Mouse (Mus musculus): Measurements from ENCODE around the gene Pcca.

Gene Pcca

DNA sequence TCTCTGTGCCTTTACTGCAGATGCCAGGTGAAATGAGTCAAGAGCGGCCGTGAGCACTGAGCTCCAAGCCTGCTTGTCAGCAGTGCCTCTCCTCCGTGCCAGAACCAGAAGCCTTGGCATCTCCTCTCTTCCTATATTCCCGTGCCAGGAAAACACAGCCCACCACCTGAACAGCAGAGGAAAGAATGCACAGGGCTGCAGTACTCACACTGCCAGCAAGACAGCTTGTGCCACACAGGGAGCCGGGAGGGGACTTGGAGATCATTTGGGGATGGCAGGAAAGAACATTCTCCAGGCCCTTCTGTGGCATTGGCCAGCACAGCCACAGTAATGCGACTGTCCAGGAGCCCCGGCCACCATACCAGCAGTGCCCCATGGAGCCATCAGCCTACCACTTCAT is 351.8 kb downstream of the Pcca start:
- no peak for DNase-seq (ENCODE audit: low spot score in 2 of 2)

DNA sequence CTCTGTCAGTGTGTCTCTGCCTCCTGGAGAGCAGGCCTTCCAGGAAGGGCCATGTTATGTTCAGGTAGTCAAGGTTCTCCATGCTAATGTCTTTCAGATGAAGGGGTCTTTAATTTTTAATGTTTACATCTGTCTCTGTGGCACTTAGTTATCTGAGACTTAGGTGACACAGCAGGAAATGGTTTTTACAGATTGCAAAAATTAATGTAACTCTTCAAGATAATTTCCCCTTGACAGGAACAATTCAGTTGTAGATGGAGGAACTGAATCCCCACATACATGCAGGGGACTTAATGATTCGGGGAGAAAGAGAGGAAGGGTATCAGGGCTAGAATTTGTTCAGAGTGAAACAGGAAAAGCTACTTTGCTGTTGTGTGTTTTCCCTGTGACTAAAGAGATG is 353.2 kb downstream of the Pcca start:
- no peak for DNase-seq (ENCODE audit: low spot score in 2 of 2)

DNA sequence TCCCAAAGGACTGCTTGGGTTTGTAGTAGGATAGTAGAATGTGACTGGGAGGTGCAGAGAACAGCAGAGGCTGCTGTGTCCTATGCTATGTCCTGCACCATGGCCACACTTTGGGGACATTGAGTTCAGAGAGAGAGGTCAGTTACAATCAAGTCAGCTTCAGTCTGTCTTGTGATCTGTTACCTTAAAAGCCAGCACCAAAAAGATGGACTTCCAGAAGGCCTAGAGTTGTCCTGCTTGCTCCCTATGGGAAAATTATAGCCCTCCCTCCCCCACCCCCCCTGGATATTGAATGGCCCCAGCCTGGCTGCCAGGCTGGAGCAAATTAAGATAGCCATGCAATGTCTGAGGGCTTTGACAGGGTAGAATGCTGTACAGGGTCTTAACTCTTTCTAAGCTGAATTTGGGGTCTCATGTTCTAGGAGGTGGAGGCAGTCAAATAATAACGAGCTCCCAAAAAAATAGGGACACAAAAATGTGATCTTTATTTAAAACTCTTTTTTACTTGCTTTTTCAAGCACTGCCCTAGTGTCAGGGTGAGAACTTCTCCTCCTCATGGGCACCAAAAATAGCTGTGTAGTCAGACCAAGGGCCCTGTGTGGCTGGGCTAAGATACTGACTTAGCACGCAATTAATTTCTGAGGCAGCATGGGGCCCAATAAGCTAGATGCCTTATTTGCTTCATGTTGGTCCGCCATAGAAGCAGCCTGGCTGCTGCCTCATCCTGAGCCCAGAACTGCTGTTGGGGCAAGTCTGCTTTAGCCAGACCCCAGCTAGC is 353.8 kb downstream of the Pcca start:
- DNase-seq (ENCODE audit: low spot score in 2 of 2) = no peak

DNA sequence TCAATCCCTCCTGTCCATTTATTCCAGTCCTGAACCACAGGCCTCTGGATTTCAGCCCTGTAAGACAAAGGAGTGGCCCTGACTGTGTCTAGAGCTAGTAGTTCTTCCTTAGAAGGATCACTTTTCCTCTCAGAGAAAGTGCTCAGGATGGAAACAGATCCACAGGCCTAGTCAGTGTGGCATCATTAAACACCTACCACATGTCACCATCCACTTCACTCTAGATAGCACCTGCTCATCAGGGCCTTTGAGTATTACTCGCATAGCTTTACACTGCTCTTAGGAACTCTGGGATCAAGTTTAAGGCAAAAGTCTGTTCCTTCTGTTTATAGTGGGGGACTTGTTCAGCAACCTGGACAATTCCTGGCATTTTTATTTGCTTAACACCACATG is 354.4 kb downstream of the Pcca start:
- DNase-seq (ENCODE audit: low spot score in 2 of 2) = no peak

DNA sequence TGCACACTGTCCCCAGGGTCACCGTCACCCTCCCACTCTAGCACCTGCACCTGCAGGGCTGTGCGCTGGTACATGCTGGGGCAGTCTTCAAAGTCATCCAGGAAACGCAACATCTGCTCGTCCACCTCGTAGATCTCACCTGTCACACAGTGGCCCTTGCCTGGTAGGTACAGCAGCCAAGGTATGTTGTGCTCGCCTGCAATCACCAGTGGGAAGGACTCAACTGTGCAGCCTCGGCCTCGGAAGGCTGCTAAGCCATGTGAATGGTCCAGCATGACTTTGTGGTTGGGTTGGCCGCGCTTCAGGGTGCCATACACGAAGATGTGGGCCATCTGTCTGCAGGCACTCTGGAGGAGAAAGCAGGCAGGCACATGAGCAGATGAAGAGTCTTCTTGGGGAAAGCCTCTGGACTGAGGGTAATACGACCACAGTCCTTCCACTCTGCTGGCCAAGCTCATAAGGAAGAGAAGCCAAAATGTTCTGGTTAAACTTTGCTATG is 357.4 kb downstream of the Pcca start:
- DNase-seq (ENCODE audit: low spot score in 2 of 2) = no peak

DNA sequence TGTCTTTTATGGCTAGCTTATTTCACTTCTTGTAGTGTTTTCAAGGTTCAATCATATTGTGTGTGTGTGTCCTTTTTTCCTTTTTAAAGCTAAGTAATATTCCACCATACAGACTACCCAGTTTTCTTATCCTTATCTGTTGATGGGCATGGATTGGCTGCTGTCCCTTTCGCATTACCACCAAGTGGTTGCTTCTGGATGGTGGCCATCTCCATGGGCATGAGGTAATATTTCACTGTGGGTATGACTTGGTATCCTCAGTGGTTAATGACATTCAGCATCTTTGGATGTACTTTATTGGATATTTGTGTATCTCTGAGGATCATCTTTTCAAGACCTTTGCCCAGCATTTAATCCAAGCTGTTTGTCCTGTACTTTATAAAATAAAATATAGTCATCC is 362.0 kb downstream of the Pcca start:
- DNase-seq (ENCODE audit: low spot score in 2 of 2) = no peak

DNA sequence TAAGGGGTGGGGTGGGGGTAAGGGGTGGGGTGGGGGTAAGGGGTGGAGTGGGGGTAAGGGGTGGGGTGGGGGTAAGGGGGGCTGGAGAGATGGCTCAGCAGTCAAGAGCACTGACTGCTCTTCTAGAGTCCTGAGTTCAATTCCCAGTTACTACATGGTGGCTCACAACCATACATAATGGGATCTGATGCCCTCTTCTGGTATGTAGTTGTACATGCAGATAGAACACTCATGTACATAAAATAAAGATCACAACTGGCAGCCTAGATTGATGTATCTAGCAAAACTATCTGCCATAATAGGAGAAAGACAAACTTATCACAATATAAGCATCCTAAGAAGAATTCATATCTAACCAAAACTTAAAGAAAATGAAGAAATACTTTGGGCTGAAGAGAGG is 364.4 kb downstream of the Pcca start:
- DNase-seq (ENCODE audit: low spot score in 2 of 2) = no peak

DNA sequence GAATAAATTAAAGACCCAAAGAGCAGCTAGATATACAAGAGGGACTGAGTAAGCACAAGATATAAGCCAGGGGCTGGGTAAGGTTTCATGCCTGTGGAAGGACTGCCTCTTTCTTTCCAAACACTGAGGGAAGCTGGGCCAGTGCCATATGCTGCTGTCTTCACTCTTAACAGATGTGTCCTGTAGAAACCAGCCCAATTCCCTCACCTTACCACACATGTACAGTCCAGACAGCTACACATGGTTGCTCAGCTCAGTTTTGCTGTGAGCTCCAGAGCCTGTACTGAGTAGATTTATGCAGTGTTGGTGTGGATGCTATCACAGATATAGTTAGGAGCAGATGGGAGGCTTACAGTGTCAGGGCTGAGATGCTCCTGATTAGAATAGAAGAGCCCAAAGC is 366.6 kb downstream of the Pcca start:
- no peak for DNase-seq (ENCODE audit: low spot score in 2 of 2)

DNA sequence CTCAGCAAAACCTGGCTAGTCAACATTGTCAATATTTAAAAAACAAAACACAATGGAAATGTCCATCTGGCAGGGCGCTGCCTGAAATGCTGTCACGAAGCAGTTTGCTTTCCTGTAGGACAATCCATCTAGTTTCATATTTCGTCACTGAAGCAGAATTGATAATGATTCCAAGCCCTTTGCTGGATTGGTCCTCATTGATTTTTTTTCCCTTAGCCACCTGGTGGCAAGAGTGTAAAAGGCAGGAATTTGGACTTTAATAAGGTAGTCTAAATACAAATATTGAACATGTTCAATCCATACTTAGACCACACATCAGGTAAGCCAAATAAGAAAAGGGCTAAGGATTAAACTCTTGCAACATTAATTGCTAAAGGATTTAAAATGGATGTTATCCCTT is 367.1 kb downstream of the Pcca start:
- no peak for DNase-seq (ENCODE audit: low spot score in 2 of 2)

DNA sequence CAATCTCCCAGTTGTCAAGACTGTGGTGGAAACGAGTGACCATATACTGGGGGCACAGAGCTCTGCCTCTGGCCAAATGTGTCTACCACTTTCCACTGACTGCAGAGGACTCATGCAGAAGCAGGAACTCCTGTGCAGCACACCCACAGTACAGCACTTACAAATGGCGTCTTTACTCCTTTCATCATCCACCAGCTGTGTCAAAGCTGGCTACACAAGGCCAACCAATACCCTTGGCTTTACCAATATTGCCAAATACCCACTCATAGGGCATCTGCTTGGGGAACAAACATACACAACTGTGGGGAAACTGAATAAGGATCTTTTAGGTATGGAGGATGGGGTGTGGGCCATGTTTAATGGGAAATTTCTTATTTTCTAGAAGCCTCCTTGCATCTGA is 367.6 kb downstream of the Pcca start:
- no peak for DNase-seq (ENCODE audit: low spot score in 2 of 2)

DNA sequence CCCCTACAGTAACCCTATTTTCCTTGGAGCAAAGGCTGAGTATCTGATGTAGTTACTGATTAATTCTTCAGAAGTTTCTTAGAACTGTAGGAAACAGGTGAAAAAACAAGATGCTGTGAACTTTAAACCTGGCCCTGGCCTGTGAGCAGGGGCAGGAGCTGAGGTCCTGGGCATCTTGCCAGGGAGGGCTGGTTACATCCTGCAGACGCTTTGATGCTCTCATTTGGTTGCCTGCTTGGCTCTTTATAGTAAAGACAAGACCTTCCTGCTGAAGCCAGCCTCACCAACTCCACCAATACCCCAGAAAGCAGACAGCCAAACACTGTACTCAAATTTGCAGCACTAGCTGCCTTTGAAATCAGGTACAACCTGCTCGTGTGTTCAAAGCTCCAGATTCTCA is 368.0 kb downstream of the Pcca start:
- DNase-seq (ENCODE audit: low spot score in 2 of 2) = no peak

DNA sequence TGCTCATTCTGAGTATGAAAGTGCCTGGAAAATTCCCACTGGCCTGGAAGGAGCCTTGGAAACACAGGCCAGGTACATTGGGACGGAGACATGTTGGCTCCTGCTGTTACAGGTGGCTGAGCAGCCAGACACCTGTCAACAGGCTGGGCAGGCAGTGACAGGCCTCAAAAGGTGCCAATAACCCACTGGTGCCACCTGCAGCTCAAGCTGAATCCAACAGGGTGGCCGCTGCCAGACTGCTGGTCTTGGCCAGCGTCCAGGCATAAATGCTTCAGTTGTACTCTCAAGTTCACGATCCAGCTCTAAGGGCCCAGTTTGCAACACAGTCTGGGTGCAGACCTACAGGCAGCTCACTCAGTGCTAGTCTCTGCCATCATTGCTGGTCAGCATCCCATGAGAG is 368.8 kb downstream of the Pcca start:
- DNase-seq (ENCODE audit: low spot score in 2 of 2) = peak in 1 of 2 experiments; percentile 23

DNA sequence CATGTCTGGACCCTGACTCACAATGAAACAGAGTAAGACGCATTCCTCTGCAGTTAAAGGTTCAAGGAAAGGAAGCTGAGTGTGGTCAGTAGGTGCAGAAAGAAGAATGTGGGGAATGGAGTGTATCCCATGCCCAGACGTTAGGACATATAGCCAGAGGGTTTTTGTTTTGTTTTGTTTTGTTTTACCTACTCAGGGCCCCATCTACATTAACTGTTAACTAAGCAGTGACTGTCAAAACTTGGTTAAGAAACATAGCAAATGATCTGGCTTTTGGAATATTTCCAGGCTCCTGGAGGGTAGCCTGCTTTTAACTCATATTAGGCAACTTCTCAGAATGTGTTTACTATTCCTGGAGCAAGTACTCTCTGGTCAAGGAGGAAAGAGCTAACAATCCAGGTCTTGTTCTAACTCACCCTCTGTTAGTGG is 369.8 kb downstream of the Pcca start:
- no peak for DNase-seq (ENCODE audit: low spot score in 2 of 2)

DNA sequence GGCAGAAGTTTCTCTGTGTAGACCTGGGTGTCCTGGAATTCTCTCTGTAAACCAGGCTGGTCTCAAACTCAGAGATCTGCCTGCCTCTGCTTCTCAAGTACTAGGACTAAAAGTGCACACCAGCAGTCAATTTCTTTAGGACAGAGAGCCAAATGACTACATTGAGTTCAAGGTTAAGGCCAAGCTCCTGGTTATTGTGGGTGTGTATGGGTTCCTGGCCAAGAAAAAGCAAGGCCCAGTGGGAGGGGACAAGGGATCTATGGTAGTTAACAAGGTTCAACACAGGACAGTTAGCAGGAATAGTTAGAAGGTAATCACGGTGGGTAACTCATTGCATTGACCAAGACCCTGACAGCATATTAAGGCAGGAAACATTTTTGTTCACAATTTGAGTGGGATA is 370.9 kb downstream of the Pcca start:
- no peak for DNase-seq (ENCODE audit: low spot score in 2 of 2)

DNA sequence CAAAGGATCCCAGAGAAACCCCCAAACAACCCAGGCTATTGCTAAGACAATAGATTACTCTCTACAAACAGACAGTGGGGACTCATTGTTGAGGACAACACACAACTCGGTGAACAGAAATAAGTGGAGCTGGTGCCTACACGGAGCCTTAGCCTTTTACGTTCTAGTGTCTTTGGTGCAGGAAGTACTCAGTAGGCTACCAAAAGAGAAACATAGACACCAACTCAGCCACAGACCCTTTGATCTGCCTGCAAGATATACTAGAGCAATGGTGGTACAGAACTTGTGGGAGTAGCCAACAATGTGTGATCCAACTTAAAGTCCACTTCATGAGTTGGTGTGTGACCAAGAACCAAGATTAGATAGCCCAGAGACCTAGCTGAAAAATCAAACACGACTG is 374.0 kb downstream of the Pcca start:
- DNase-seq (ENCODE audit: low spot score in 2 of 2) = no peak

DNA sequence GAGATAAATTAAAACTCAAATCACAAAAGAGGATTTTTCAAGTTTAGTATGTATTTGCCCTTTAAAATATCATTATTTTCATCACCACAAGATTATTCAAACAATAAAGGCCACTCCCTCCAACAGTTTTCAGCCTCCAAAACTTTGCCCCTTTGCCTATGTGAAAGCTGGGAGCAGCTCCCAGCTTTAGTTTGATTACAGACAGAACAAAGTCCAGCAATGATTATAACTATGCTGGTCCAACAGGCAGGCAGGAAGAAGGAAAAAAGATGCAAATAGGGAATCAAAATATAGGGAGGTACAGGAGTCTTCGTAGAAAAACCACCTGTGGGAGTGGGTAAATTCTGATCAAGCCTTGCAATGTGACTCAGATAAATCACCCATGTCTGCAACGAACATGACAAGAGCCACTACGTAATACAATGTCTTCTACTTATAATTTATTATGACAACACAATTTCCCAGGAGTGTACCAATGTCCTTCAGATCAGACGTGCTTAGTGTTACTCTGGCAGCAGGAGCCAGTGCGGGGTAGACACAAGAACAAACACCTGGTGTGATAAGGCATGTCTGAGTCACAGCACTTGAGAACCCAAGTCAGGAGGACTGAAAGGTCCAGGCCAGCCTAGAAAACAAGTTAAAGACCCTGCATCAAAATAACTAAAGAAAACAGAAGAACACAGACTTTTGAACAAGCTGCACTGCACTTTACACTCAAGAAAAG is 375.4 kb downstream of the Pcca start:
- DNase-seq (ENCODE audit: low spot score in 2 of 2) = no peak

DNA sequence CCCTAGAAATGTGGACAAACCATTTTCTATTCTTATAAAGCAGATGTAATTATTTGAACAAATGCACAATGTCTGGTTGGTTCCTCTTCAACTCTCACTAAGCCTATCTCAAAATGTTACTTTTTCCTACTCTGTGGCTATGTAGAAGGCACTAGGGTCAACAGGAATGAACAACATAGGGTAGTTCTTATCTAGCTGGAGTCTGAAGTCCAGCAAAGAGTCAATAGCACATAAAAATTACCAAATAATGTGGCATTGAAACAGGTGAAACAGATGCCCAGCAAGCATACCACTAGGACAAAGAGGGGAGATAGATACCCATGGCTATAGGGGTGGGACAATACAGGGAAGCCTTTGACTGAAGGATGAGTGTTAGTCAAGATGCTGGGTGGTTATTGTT is 377.1 kb downstream of the Pcca start:
- DNase-seq (ENCODE audit: low spot score in 2 of 2) = no peak

DNA sequence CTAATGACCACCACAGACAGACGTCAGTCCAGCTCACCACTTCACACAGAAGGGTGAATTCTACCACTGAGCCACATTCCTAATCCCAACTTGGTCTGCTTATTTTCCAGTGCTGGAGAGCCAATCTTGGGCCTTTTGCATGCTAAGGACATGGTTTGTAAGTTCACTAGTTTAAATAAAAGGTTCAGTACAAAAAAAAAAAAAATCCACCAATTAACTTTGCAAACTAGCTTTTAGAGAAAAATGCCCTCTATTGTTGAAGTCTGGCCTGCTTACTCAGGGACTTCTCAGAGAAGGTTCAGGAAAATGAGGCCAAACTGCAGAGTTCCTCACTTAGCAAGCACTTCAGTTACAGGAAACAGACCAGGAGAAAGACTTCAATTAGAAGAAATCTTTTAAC is 378.0 kb downstream of the Pcca start:
- no peak for DNase-seq (ENCODE audit: low spot score in 2 of 2)

DNA sequence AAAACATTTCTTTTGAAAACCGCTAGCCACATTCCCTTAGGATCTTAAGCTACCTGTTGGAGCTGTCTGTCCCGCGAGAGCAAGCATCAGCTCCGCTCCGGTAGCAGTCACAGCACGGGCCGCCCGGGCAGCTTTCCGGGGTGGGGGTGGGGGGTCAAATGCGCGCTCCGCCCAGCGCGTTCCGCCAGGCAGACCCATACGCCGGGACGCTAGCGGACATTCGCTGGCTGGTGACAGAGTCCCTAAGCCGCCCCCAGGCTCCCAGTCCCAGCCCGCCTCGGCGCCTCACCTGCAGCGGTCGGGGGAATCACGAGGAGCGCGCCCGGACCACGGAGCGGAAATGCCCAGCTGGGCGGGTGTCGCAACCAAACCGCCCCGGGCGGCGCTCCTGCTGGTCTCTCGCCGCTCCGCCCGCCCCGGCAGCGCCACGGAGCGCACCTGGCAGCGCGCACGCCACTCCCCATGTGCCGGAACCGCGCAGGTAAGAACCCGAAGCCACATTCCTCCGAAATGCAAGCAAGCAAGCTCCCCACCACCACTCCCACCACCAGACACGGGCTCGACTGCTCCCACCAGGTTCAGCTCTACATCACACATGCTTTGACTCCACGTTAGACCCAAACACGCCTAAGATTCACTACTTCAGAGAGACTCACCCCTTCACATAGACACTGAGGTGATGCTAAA is 378.8 kb downstream of the Pcca start:
- DNase-seq (ENCODE audit: low spot score in 2 of 2) = peak; percentile 18 to 22

DNA sequence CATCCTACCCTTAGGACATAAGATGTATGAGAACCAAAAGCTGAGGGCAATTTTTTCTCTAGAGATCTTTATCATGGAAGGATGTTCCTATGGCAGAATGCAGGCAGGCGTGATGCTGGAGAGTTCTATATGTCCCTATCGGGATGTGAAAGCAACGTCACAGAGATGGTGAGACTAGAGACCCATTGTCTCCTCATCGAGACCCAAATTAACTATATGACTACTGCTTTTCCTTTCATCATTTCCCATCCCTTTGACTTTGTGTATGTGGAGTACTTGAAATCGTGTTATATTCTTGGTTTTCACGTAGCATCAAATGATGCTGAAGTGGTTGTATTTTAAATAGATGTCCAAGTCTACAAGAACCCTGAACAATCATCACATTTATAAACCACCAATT is 379.5 kb downstream of the Pcca start, which contains the start of gene Ggact:
Gene Ggact, minus strand, starts transcription at position 101 of the 400 bp plus-strand sequence.
- no peak for DNase-seq (ENCODE audit: low spot score in 2 of 2)

DNA sequence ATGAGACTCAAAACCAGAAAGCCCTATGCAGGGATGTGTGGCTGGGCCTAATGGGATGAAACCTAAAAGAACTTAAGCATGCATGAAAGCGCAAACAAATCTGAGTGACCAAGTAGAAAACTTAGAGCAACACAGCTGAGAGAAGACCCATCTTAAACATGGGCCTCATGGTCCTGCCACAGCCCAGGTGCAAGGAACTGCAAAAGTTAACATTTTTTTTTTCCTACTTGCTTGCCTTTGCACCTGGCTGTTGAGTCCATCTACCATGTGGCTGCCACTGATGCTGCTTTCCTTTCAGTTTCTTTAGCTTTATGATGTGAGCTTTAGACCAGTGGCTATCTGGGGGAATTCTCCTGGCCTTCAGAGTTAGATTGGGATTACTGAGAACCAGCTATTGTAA is 383.6 kb downstream of the Pcca start:
- no peak for DNase-seq (ENCODE audit: low spot score in 2 of 2)

DNA sequence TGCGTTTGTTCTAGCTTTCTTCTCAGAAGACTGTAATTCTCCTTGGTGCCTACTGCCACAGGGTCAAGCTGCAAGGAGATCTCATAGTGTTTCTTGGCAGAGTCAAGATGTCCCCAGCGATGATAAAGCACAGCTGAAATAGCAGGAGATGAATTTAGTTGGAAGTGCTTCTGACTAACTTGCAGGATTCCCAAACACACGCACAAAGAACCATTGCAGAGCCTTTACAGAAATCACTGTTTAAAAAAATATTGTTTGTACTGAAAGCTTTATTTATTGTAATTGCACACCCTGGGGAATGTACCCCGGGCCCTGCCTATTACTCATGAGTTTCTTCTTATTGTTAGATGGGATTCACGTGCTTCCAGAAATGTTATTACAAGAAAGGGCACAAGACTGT is 385.9 kb downstream of the Pcca start:
- DNase-seq (ENCODE audit: low spot score in 2 of 2) = no peak

DNA sequence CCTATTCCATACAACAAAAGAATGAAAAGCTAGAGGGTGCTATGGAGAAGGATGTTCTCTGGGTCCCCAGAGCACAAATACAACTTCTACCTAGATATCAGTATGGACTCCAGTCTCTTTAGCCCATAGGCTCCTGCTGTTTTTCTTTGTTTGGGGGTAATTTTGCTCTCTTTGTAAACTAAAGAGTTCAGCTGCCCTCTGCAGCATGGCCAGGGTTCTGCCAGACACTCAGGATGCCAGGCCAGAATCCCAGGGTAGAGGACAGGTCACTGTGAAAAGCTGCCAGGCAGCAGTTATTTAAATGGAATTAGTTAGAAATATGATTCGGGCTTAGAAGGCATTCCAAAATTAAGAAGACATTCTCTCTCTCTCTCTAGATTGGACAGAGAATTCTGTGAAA is 402.3 kb downstream of the Pcca start:
- no peak for DNase-seq (ENCODE audit: low spot score in 2 of 2)

All from frontal cortex, postnatal 25 days (tissue).